Mouse (Mus musculus) CH12.LX (cell line): ENCODE data around the gene Olfr1079.

Source experiments
- CHD2 ChIP-seq: IDR thresholded peaks from 2 replicates; pipeline ENCODE4 v1.6.1; 2011; ENCODE audit warnings: low read length, improper control_type of control experiment
- MAX ChIP-seq: IDR thresholded peaks from 2 replicates; pipeline ENCODE4 v1.6.1; 2011; ENCODE audit warnings: low read length, improper control_type of control experiment
- TCF12 ChIP-seq: IDR thresholded peaks from 2 replicates; pipeline ENCODE4 v1.6.1; 2014; ENCODE audit warnings: low read depth, mild to moderate bottlenecking, inconsistent platforms, low read length, improper control_type of control experiment

DNA sequence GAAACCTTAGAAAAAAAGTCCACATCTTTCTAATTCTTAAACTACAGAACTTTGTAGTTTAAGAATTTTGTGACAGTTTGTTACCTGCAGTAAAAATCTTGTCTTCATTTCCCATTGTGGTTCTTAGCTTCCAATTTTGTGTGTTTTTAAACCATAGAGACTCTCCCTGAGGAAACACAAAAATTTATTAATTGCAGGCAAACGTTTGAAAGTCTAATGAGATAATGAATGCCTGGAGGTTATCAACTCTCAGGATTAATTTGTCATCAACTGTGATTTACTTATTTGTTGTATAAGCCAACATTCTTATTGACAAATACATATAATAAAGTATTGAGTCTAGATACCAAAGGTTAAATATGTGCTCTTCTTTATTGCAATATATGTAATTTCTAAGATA lies 55.0 kb downstream of the Olfr1079 start, which contains the start of gene Olfr228:
- TF ChIP-seq TCF12 (no peak), MAX (no peak), CHD2 (no peak)
